Mouse (Mus musculus): ENCODE results near the gene Ciapin1.
A peak's percentile ranks its signal among the peaks of the same experiment; 100 is the strongest.

DNA sequence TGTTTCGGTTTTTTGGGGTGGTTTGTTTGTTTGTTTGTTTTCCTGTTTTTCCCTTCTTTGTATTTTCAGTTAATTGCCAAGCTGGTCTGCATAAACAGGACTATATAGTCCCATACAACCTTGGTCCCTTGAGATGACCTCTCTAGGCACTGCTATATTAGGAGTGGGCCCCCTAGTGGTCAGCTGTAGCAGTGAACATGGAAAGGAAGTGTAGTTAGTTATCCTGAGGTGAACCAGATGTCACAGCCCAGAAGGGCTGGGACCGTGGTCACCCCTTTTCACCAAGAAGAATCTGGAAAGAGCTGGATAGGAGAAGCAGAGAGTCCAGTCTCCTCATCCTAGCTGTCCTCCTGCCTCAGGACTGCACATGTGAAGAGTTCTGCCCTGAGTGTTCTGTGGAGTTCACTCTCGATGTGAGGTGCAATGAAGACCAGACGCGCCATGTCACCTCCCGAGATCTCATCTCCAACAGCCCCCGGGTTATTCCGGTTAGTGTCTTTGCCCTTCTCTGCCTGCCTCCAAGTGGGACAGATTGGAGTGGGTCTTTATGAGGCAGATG, 23.3 kb upstream of the Ciapin1 start:
- no peak for TF ChIP-seq POLR2A (IDR thresholded peaks at IDR 0.05; ENCODE audit: low read depth, low read length)
- peak; percentile 40; the same call in 1 of the 2 replicates for TF ChIP-seq CTCF (IDR thresholded peaks at IDR 0.05; ENCODE audit: extremely low read depth, insufficient read depth, insufficient read length, insufficient replicate concordance)
